Mouse (Mus musculus) megakaryocyte-erythroid progenitor cell, adult 5-6 weeks (primary cell): ENCODE results near the gene Nxpe2. TPM values are rescaled to one million over a fixed set of nuclear protein-coding genes. Genes with fewer than 3 reads are reported as not detected.

Experiments used
- ATAC-seq: replicated peaks from 2 replicates; pipeline ENCODE4 v1.8.0; 2016; ENCODE audit warnings: mild to moderate bottlenecking, inconsistent platforms; ENCODE audit not compliant: severe bottlenecking, poor library complexity, low FRiP score, low TSS enrichment
- total RNA-seq, 2 experiments: library from RNA; stranded (forward) in 1 of 2; stranded (reverse) in 1 of 2; fragments of 200-1000, 215-1000 nt in 1 of 2; fragments of >200 nt in 1 of 2; fragmentation: Nextera tagmentation in 1 of 2; gene quantifications; 2 replicates each; pipeline ENCODE4 v1.2.3; 2014 to 2017

Gene Nxpe2
- total RNA-seq (2014; fragmentation: Nextera tagmentation) (132 and 174 TPM in 2 replicates), total RNA-seq (2017) (89.5 and 143 TPM in 2 replicates)

- ATAC-seq: no peak
Measured at GRCm38 (mm10) chr9:48353148-48353698, at the start of gene Nxpe2. TSS of gene Nxpe2 (minus strand) at chr9:48353454.

- no peak for ATAC-seq
Measured at GRCm38 (mm10) chr9:48389983-48390382, 36.7 kb upstream of the Nxpe2 start.

- no peak for ATAC-seq
Measured at GRCm38 (mm10) chr9:48388451-48388850, 35.2 kb upstream of the Nxpe2 start.

- peak; percentile 61; the same call in 1 of the 2 replicates for ATAC-seq
Measured at GRCm38 (mm10) chr9:48374357-48374756, 21.1 kb upstream of the Nxpe2 start.

- ATAC-seq: peak; percentile 75
Measured at GRCm38 (mm10) chr9:48373232-48373878, 20.1 kb upstream of the Nxpe2 start.

GRCm38 (mm10) chr9:48362743-48363142, 9.5 kb upstream of the Nxpe2 start:
- no peak for ATAC-seq

GRCm38 (mm10) chr9:48361815-48362631, 8.8 kb upstream of the Nxpe2 start:
- ATAC-seq: peak; percentile 94

GRCm38 (mm10) chr9:48360826-48361225, 7.6 kb upstream of the Nxpe2 start:
- ATAC-seq: no peak

GRCm38 (mm10) chr9:48357097-48357496, 3.8 kb upstream of the Nxpe2 start:
- peak; percentile 40 for ATAC-seq

GRCm38 (mm10) chr9:48354793-48355192, 1.5 kb upstream of the Nxpe2 start:
- ATAC-seq: peak; percentile 85

GRCm38 (mm10) chr9:48354122-48354521, 868 bp upstream of the Nxpe2 start:
- no peak for ATAC-seq

GRCm38 (mm10) chr9:48345866-48346265, 7.4 kb downstream of the Nxpe2 start:
- ATAC-seq: no peak

GRCm38 (mm10) chr9:48345456-48345855, 7.8 kb downstream of the Nxpe2 start:
- no peak for ATAC-seq

GRCm38 (mm10) chr9:48340708-48341380, 12.4 kb downstream of the Nxpe2 start:
- peak; percentile 66 for ATAC-seq

- ATAC-seq: no peak
Measured at GRCm38 (mm10) chr9:48339563-48339962, 13.7 kb downstream of the Nxpe2 start.

- peak; percentile 65 for ATAC-seq
Measured at GRCm38 (mm10) chr9:48338783-48339455, 14.3 kb downstream of the Nxpe2 start.

GRCm38 (mm10) chr9:48329597-48329996, 23.7 kb downstream of the Nxpe2 start:
- ATAC-seq: no peak

GRCm38 (mm10) chr9:48326338-48326737, 26.9 kb downstream of the Nxpe2 start:
- ATAC-seq: no peak

- no peak for ATAC-seq
Measured at GRCm38 (mm10) chr9:48315825-48316224, 37.4 kb downstream of the Nxpe2 start.
